Comparison of ENCODE assay signal across 19 mouse cellular contexts in genomic region chr14:47172073-47172472, GRCm38 (mm10). TPM values are rescaled to one million over a fixed set of nuclear protein-coding genes. Genes with fewer than 3 reads are reported as not detected.
A peak's percentile ranks its signal among the peaks of the same experiment; 100 is the strongest.
DNase-seq lines count a peak whose midpoint lies in the region; ATAC-seq lines count a peak whose summit lies in the region.
"Had no signal": no experiment of that assay in that cellular context is flagged by ENCODE, and none has a peak within 500 bp of the region (broad histone marks: within the 10 kb centered on the region; RNA-seq: fewer than 3 reads in every experiment).

No protein-coding gene starts in this region.

- 87% methylated on average over 5 of the region's 5 CpGs for WGBS in forebrain, embryonic 14.5 days

- H3K27me3 ChIP-seq in splenic B cell, adult 2 months (ENCODE audit: control insufficient read depth, insufficient read depth, low read length, poor library complexity, severe bottlenecking) = no peaks in the 10 kb centered on the region
- H3K27me3 ChIP-seq in forebrain, embryonic 14.5 days (replicated peaks; ENCODE audit: control insufficient read depth, insufficient read depth, low read length) = no peaks in the 10 kb centered on the region

- no peak overlapping the region for H3K4me3 ChIP-seq in forebrain, embryonic 14.5 days (ENCODE audit: low read depth, low read length)
- H3K4me3 ChIP-seq: megakaryocyte, embryonic 14.5 days had no signal

- no peak overlapping the region for H3K9ac ChIP-seq in forebrain, embryonic 14.5 days (ENCODE audit: low read length)
- H3K9ac ChIP-seq: liver, postnatal 0 days had no signal

- peak; percentile 29 for DNase-seq in layer of hippocampus, adult 9-11 months
- no peak for DNase-seq in layer of hippocampus, adult 9-10 months (ENCODE audit: low spot score)
- peak; percentile 45 for DNase-seq in T-cell, adult 2 months (ENCODE audit: low spot score)
- peak; percentile 39 for DNase-seq in induced T-regulatory cell, adult 2 months (ENCODE audit: low read depth)
- DNase-seq in splenic B cell, adult 2 months (ENCODE audit: low read depth, low spot score) = peak; percentile 56
- DNase-seq in MN1 (ENCODE audit: low spot score) = no peak
- DNase-seq in forebrain, embryonic 14.5 days (ENCODE audit: low spot score) = no peak
- no peak for DNase-seq in adrenal gland, postnatal 25 days
- DNase-seq: adrenal gland, adult 8-10 months; cerebellum, adult 11 months; cerebellum, postnatal 25 days; heart, adult 18-20 months; kidney, adult 2 months; liver, postnatal 0 days; lung, postnatal 10 days; midbrain, embryonic 14.5 days; retina, postnatal 1 day had no signal

- no peaks in the 10 kb centered on the region for H3K4me1 ChIP-seq in forebrain, embryonic 14.5 days (ENCODE audit: control insufficient read depth, insufficient read depth, low read length)

- H3K9me3 ChIP-seq in forebrain, embryonic 14.5 days (replicated peaks; ENCODE audit: control insufficient read depth, low read length) = no peaks in the 10 kb centered on the region
- H3K9me3 ChIP-seq: G1E; megakaryocyte, embryonic 14.5 days had no signal

- no peaks in the 10 kb centered on the region; the same call in 1 of the 2 replicates for H3K36me3 ChIP-seq in splenic B cell, adult 2 months (ENCODE audit: control insufficient read depth, insufficient read depth, low read length, poor library complexity, severe bottlenecking)
- H3K36me3 ChIP-seq in forebrain, embryonic 14.5 days (ENCODE audit: control insufficient read depth, insufficient read depth, low read length) = no peaks in the 10 kb centered on the region
- H3K36me3 ChIP-seq: G1E had no signal

- H3K4me2 ChIP-seq in forebrain, embryonic 14.5 days (ENCODE audit: low read length) = no peak overlapping the region

- no peak for ATAC-seq in forebrain, embryonic 14.5 days
- ATAC-seq: liver, postnatal 0 days had no signal

- no peak overlapping the region for H3K27ac ChIP-seq in forebrain, embryonic 14.5 days (ENCODE audit: low read depth, low read length)

RNA-seq across cellular contexts. Expression of gene Gch1, which starts 17.1 kb away (rescaled TPM):
- polyA plus RNA-seq in forebrain, embryonic 14.5 days (2014; fragmentation: Nextera tagmentation; extraction: Ambion mirVana) = 2.0 TPM in 2 replicates
- 66.2 and 71.6 TPM in 2 replicates for total RNA-seq in adrenal gland, postnatal 25 days (2021)

Comparison
In these comparisons a context has a peak if more than half of its experiments do, and no peak if none do; other contexts are left out.
1. DNase-seq: peak in layer of hippocampus, adult 9-11 months (single experiment), T-cell, adult 2 months (single experiment), induced T-regulatory cell, adult 2 months (single experiment) and splenic B cell, adult 2 months (single experiment); none in layer of hippocampus, adult 9-10 months (single experiment), MN1 (single experiment), forebrain, embryonic 14.5 days (single experiment) and adrenal gland, postnatal 25 days (single experiment).